Mouse (Mus musculus): Measurements from ENCODE around the gene Adgrl2.

GRCm38 (mm10) chr3:148861860-148862259 is 128.5 kb downstream of the Adgrl2 start:
- no peak for TF ChIP-seq CTCF (conservative IDR thresholded peaks at IDR 0.05 in 1 of 2, IDR thresholded peaks at IDR 0.05 in 1 of 2; ENCODE audit: low read depth in 2 of 2, low read length in 2 of 2)
- no peak for TF ChIP-seq POLR2AphosphoS2 (IDR thresholded peaks at IDR 0.05; ENCODE audit: low read depth, low read length)
- no peak for TF ChIP-seq POLR2A (IDR thresholded peaks at IDR 0.05; ENCODE audit: low read depth, low read length)
- TF ChIP-seq KAT2A (IDR thresholded peaks at IDR 0.05; ENCODE audit: insufficient replicate concordance, low read length), result no peak

All from CH12.LX (cell line).